Mouse (Mus musculus): ENCODE results near the gene Kif17.

- no peak for TF ChIP-seq RCOR1 (IDR thresholded peaks at IDR 0.05; ENCODE audit: low read depth, low read length)
- no peak for TF ChIP-seq CTCF (IDR thresholded peaks at IDR 0.05 in 2 of 3, conservative IDR thresholded peaks at IDR 0.05 in 1 of 3; ENCODE audit: control insufficient read depth in 1 of 3, insufficient read depth in 1 of 3, low read depth in 2 of 3, low read length in 3 of 3, poor library complexity in 1 of 3, severe bottlenecking in 1 of 3)
- TF ChIP-seq SMC3 (IDR thresholded peaks at IDR 0.05; ENCODE audit: low read depth, low read length) = no peak
- no peak for TF ChIP-seq HCFC1 (IDR thresholded peaks at IDR 0.05; ENCODE audit: low read depth, low read length)
- no peak for TF ChIP-seq POLR2AphosphoS2 (IDR thresholded peaks at IDR 0.05; ENCODE audit: low read length)
- TF ChIP-seq MAZ (IDR thresholded peaks at IDR 0.05; ENCODE audit: low read depth, low read length) = no peak
- TF ChIP-seq E2F4 (IDR thresholded peaks at IDR 0.05; ENCODE audit: borderline replicate concordance, low read depth, low read length) = no peak
- TF ChIP-seq GATA1 (IDR thresholded peaks at IDR 0.05; ENCODE audit: low read depth, low read length) = no peak
- TF ChIP-seq POLR2A (IDR thresholded peaks at IDR 0.05; ENCODE audit: control insufficient read depth in 1 of 2, insufficient read depth in 1 of 2, low read depth in 1 of 2, low read length in 2 of 2, poor library complexity in 1 of 2) = no peak
- no peak for TF ChIP-seq ETS1 (IDR thresholded peaks at IDR 0.05; ENCODE audit: low read depth, low read length)
- TF ChIP-seq NELFE (IDR thresholded peaks at IDR 0.05; ENCODE audit: low read depth, low read length) = no peak
- TF ChIP-seq MAX (IDR thresholded peaks at IDR 0.05; ENCODE audit: low read length) = no peak
Measured at GRCm38 (mm10) chr4:138293261-138293948, 43.2 kb downstream of the Kif17 start.

Data from MEL (cell line).